Mouse (Mus musculus) heart, postnatal 0 days (tissue): ENCODE measurements around the gene Timm17b. TPM values are rescaled to one million over a fixed set of nuclear protein-coding genes. Genes with fewer than 3 reads are reported as not detected.
"Not testable (repeated sequence)": the region's sequence is repeated elsewhere in the genome, so short reads cannot be mapped to it uniquely, and the experiment has no call there.

Experiments
- ATAC-seq: fragments of 200-750 bp; cut with Nextera tagmentation; 2 replicates; pipeline ENCODE4 v1.8.0; 2017; ENCODE audit warnings: low read depth, moderate number of reproducible peaks, moderate library complexity; ENCODE audit not compliant: insufficient read depth
- DNase-seq: peaks from one replicate; pipeline ENCODE4 v3.0.0-alpha.2; 2016; ENCODE audit warnings: low spot score
- H3K27ac ChIP-seq: fragments of 300-500 bp; sonication (generic); 2 replicates; pipeline ENCODE4 v1.5.1; 2014; ENCODE audit warnings: low read depth, mild to moderate bottlenecking
- H3K27me3 ChIP-seq: fragments of 300-500 bp; sonication (generic); 2 replicates; pipeline ENCODE4 v1.6.1; 2014; ENCODE audit warnings: low read length, mixed read lengths; ENCODE audit not compliant: control insufficient read depth, insufficient read depth
- H3K36me3 ChIP-seq: fragments of 300-500 bp; sonication (generic); replicated peaks from 2 replicates; pipeline ENCODE4 v1.6.1; 2014; ENCODE audit warnings: low read length, mixed read lengths; ENCODE audit not compliant: control insufficient read depth, insufficient read depth
- H3K4me1 ChIP-seq: fragments of 300-500 bp; sonication (generic); 2 replicates; pipeline ENCODE4 v1.6.1; 2014; ENCODE audit warnings: antibody characterized with exemption; ENCODE audit not compliant: control insufficient read depth, insufficient read depth
- H3K4me2 ChIP-seq: fragments of 300-500 bp; sonication (generic); 2 replicates; pipeline ENCODE4 v1.6.1; 2014; ENCODE audit warnings: low read depth, mild to moderate bottlenecking, low read length, moderate library complexity
- H3K4me3 ChIP-seq: fragments of 300-500 bp; sonication (generic); 2 replicates; pipeline ENCODE4 v1.5.1; 2014; ENCODE audit warnings: low read depth, low read length
- H3K9ac ChIP-seq: fragments of 300-500 bp; sonication (generic); replicated peaks from 2 replicates; pipeline ENCODE4 v1.6.1; 2014; ENCODE audit warnings: low read depth, low read length, mixed read lengths
- H3K9me3 ChIP-seq: fragments of 300-500 bp; sonication (generic); replicated peaks from 2 replicates; pipeline ENCODE4 v1.6.1; 2016; ENCODE audit warnings: low read length; ENCODE audit not compliant: control insufficient read depth
- CTCF ChIP-seq: IDR thresholded peaks from 2 replicates; pipeline ENCODE4 v1.5.1; 2016; ENCODE audit warnings: antibody characterized with exemption, control low read depth, low read depth
- EP300 ChIP-seq: IDR thresholded peaks from 2 replicates; pipeline ENCODE4 v1.6.1; 2016; ENCODE audit warnings: antibody characterized with exemption, low read depth
- WGBS: fragments of 180-500 bp; shearing (Covaris S2); extraction: QIAGEN DNeasy Blood & Tissue Kit; methylation state at CpG from one replicate; pipeline ENCODE4 v1.1.7; 2014; 5-methylcytosine and 5-hydroxymethylcytosine counted together
- polyA plus RNA-seq: library from polyadenylated mRNA; unstranded; fragments of >200 nt; fragmentation: Nextera tagmentation; extraction: Ambion mirVana; gene quantifications from 2 replicates; pipeline ENCODE4 v1.2.1, GENCODE M21; 2015
- total RNA-seq: library from RNA; depleted of rRNA; stranded (reverse); fragments of >200 nt; gene quantifications from 2 replicates; pipeline ENCODE4 v1.2.3, GENCODE M21; 2014; ENCODE audit warnings: low replicate concordance

The Timm17b gene
- total and polyA plus RNA-seq, 2 experiments from 2014 or later, result 37.7 to 91.3 TPM

DNA sequence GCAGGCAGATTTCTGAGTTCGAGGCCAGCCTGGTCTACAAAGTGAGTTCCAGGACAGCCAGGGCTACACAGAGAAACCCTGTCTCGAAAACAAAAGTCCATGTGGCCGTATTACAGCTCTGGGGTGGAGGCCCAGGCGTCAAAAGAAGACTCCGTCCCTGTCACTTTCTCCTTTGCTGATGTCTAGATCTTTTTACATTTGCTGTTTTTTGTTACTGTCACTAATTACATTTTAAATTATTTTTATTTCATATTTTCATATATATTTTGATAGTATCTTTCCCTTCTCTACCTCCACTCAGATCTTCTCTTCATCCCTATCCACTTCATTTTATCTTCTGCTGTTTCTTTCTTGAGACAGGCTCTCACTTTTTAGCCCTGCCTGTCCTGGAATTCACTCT is 8.6 kb downstream of the Timm17b start, which contains the start of gene Gm10491:
Gene Gm10491 (minus strand): TSS at position 101 of the 400 bp plus-strand sequence.
- 73% methylated on average over 5 of the region's 5 CpGs for WGBS
- ATAC-seq (no peak), DNase-seq (no peak)
- Histone ChIP-seq H3K27me3 (no peaks in the 10 kb centered on the region), H3K36me3 (peaks cover 13% of the 10 kb centered on the region; the same call in 1 of the 2 replicates), H3K4me2 (no peak within 1 kb of the TSS), H3K4me3 (no peak within 1 kb of the TSS), H3K9ac (no peak within 1 kb of the TSS), H3K27ac (no peak within 1 kb of the TSS), H3K9me3 (no peaks in the 10 kb centered on the region), H3K4me1 (no peaks in the 10 kb centered on the region)
- no peak for TF ChIP-seq EP300
- no peak for TF ChIP-seq CTCF

DNA sequence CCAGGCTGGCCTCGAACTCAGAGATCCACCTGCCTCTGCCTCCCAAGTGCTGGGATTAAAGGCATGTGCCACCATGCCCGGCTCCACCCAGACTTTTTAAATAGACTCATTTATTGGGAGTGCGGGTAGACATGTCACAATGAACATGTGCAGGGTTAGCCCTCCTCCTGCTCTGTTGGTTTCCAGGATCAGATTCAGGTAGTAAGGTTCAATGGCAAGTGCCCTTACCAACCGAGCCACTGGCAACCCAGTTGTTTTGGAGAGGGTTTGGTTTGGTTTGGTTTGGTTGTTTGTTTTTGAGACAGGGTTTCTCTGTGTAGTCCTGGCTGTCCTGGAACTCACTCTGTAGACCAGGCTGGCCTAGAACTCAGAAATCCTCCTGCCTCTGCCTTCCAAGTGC is 10.1 kb downstream of the Timm17b start, which contains the start of gene Gm10490:
Gene Gm10490 (plus strand): TSS at position 301 of the 400 bp plus-strand sequence.
- H3K9me3 ChIP-seq, H3K4me1 ChIP-seq, H3K27me3 ChIP-seq, H3K36me3 ChIP-seq, H3K27ac ChIP-seq, H3K9ac ChIP-seq, H3K4me2 ChIP-seq, DNase-seq, ATAC-seq, H3K4me3 ChIP-seq: not testable (repeated sequence)
- 80% methylated on average over 4 of the region's 4 CpGs for WGBS

DNA sequence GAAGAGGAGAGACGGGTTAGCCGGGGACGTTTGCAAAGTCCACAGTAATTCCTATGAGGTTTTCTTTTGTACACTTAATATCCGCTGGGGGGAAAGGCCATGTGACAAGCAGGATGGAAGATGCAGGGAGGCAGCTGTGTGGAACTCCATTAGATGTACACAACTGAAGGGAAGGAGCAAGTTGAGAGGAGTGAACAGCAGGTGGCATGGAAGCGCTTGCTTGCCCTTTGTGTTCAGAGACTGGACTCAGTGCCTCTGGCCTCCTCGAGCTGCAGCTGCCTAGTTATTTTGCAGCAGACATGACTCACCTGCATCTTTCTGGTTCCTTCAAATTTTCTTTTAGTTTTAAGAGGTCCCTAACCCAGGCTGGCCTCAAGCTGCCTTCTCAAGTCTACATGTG is 11.3 kb downstream of the Timm17b start:
- Histone ChIP-seq H3K36me3 (0 out of 2 replicates have a peak, but pooled peaks cover 9% of the 10 kb centered on the region), H3K4me1 (no peaks in the 10 kb centered on the region), H3K27ac (no peak overlapping the region), H3K4me3 (no peak overlapping the region), H3K9me3 (no peaks in the 10 kb centered on the region), H3K9ac (no peak overlapping the region), H3K27me3 (no peaks in the 10 kb centered on the region), H3K4me2 (no peak overlapping the region)
- DNase-seq, result no peak
- WGBS, result 51% methylated on average over 6 of the region's 6 CpGs
- TF ChIP-seq CTCF (peak; percentile 27; the same call in 1 of the 2 replicates), EP300 (no peak)
- no peak; the same call in 1 of the 2 replicates for ATAC-seq

DNA sequence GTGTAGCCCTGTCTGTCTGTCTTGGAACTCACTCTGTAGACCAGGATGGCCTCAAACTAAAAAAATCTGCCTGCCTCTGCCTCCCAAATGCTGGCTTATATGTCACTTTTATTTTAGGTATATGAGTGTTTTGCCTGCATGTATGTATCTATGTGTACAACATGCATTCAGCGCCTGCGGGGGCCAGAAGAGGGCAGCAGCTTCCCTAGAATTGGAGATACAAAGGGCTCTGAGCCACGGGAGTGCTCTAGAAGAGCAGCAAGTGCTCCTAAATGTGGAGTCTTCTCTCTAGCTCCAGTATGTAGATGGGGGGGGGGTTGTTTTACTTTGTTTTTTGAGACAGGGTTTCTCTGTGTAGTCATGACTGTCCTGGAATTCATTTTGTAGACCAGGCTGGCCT is 16.5 kb downstream of the Timm17b start:
- 0 out of 2 replicates have a peak, but pooled peaks have one; percentile 57 for ATAC-seq

DNA sequence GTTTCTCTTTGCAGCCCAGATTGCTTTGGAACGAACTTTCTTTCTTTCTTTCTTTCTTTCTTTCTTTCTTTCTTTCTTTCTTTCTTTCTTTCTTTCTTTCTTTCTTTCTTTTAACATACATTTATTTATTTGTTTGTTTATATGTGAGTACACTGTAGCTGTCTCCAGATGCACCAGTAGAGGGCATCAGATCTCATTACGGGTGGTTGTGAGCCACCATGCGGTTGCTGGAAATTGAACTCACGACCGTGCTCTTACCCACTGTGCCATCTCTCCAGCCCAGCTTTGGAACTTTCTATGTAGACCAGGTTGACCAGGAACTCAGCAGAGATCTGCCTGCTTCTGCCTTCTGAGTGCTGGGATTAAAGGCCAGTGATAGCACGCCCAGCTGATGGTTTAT is 18.8 kb downstream of the Timm17b start:
- H3K4me2 ChIP-seq, H3K9ac ChIP-seq, H3K4me3 ChIP-seq, H3K4me1 ChIP-seq, H3K36me3 ChIP-seq, H3K9me3 ChIP-seq, ATAC-seq, H3K27ac ChIP-seq, DNase-seq: not testable (repeated sequence)
- H3K27me3 ChIP-seq, result peaks cover 33% of the 10 kb centered on the region
- WGBS, result 65% methylated on average over 6 of the region's 6 CpGs

More for the DNA sequence above, 16.5 kb downstream of the Timm17b start:
- 11% methylated on average over 3 of the region's 3 CpGs for WGBS
- H3K36me3 ChIP-seq, H3K4me3 ChIP-seq, DNase-seq, H3K4me1 ChIP-seq, H3K9me3 ChIP-seq, H3K4me2 ChIP-seq, H3K27ac ChIP-seq, H3K9ac ChIP-seq: not testable (repeated sequence)
- peaks cover 14% of the 10 kb centered on the region for H3K27me3 ChIP-seq

DNA sequence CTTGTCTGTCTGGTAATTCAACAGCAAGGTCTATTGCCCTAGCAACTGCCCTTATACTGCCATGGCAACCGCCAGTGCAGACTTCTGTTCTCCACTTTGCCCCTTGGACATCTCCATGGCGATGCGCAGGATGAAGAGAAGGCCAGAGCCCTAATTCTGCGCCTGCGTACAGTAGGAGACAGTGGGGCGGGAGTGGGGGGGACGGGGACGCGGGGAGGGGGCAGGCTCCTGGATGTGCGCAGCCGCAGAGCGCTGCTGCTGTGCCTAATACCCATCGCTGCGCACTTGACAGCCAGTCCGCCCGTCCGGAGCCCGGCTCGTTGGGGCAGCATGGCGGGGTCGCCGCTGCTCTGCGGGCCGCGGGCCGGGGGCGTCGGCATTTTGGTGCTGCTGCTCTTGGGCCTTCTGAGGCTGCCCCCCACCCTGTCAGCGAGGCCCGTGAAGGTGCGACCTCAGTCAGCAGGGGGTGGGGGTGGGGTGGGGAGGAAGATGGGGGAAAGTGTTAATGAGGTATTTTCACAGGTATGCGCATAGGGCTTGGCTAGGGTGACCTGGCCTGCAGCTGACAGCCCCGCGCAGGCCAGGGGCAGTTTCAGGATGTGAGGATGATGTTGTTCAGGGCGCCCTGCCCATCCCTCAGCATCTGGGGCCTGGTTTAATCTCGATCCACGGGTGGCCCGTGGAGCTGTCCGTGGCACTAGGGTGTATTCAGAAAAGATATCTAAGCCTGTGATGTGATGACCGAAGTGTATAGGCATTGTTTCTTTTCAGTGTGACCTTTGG is 20.6 kb downstream of the Timm17b start, which contains the start of gene Pcsk1n:
Gene Pcsk1n (plus strand): TSS at position 222 of the 783 bp plus-strand sequence.
- no peak for ATAC-seq
- Histone ChIP-seq H3K9me3 (no peaks in the 10 kb centered on the region), H3K36me3 (no peaks in the 10 kb centered on the region), H3K9ac (no peak within 1 kb of the TSS), H3K4me1 (no peaks in the 10 kb centered on the region), H3K27me3 (peaks cover 45% of the 10 kb centered on the region), H3K4me3 (no peak within 1 kb of the TSS), H3K4me2 (no peak within 1 kb of the TSS), H3K27ac (no peak within 1 kb of the TSS)
- DNase-seq, result no peak
- TF ChIP-seq EP300 (no peak), CTCF (no peak)
- 13% methylated on average over 36 of the region's 40 CpGs for WGBS
